Mouse (Mus musculus) kidney, embryonic 15.5 days (tissue): Measurements from ENCODE around the gene Hps6. TPM values are rescaled to one million over a fixed set of nuclear protein-coding genes. Genes with fewer than 3 reads are reported as not detected.

ENCODE experiments used
- ATAC-seq: fragments of 200-750 bp; cut with Nextera tagmentation; replicated peaks from 2 replicates; pipeline ENCODE4 v1.8.0; 2017; ENCODE audit warnings: moderate TSS enrichment; ENCODE audit not compliant: low FRiP score
- H3K27ac ChIP-seq: fragments of 300-500 bp; sonication (generic); 2 replicates; pipeline ENCODE4 v1.5.1; 2015; ENCODE audit warnings: mild to moderate bottlenecking, inconsistent platforms
- H3K27me3 ChIP-seq: fragments of 300-500 bp; sonication (generic); 2 replicates; pipeline ENCODE4 v1.6.1; 2015; ENCODE audit warnings: inconsistent platforms
- H3K36me3 ChIP-seq: fragments of 300-500 bp; sonication (generic); 2 replicates; pipeline ENCODE4 v1.6.1; 2015; ENCODE audit warnings: inconsistent platforms
- H3K4me1 ChIP-seq: fragments of 300-500 bp; sonication (generic); 2 replicates; pipeline ENCODE4 v1.6.1; 2015; ENCODE audit warnings: inconsistent platforms
- H3K4me2 ChIP-seq: fragments of 300-500 bp; sonication (generic); 2 replicates; pipeline ENCODE4 v1.6.1; 2015; ENCODE audit warnings: moderate library complexity, mild to moderate bottlenecking, inconsistent platforms
- H3K4me3 ChIP-seq: fragments of 300-500 bp; sonication (generic); replicated peaks from 2 replicates; pipeline ENCODE4 v1.5.1; 2015; ENCODE audit warnings: mild to moderate bottlenecking, inconsistent platforms
- H3K9ac ChIP-seq: fragments of 300-500 bp; sonication (generic); 2 replicates; pipeline ENCODE4 v1.6.1; 2015; ENCODE audit warnings: mild to moderate bottlenecking, inconsistent platforms
- H3K9me3 ChIP-seq: fragments of 300-500 bp; sonication (generic); replicated peaks from 2 replicates; pipeline ENCODE4 v1.6.1; 2016; ENCODE audit warnings: inconsistent platforms
- WGBS: fragments of 180-500 bp; shearing (Covaris S2); methylation state at CpG from one replicate; pipeline ENCODE4 v1.1.7; 2015; ENCODE audit warnings: mixed read lengths; 5-methylcytosine and 5-hydroxymethylcytosine counted together
- polyA plus RNA-seq: library from polyadenylated mRNA; unstranded; fragments of >200 nt; fragmentation: Nextera tagmentation; extraction: Ambion mirVana; gene quantifications from 2 replicates; pipeline ENCODE4 v1.2.1, GENCODE M21; 2015

The Hps6 gene
- polyA plus RNA-seq, 1 experiment from 2014 or later, result 8.3 TPM

DNA sequence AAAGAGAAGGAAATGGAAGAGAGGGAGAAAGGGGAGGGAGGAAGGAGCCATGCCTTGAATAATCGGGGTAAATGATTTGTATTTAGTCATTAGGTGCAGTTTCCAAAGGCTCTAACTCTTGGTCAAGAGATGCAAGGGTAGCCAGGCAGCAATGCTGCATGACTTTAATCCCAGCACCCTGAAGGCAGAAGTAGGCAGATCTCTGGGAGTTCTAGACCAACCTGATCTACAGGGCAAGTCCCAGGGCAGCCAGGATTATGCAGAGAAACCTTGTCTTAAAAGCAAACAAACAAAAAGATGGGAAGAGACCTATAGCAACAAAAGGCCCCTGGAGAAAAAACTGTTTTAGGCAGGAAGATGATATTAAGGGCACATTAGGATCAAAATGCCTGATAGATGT, 3.9 kb upstream of the Hps6 start:
- Histone ChIP-seq H3K27me3 (no peaks in the 10 kb centered on the region), H3K4me3 (no peak overlapping the region), H3K4me2 (no peak overlapping the region; the same call in 1 of the 2 replicates), H3K36me3 (peaks cover 8% of the 10 kb centered on the region), H3K4me1 (peaks cover 25% of the 10 kb centered on the region), H3K9me3 (peaks cover 5% of the 10 kb centered on the region), H3K27ac (no peak overlapping the region), H3K9ac (no peak overlapping the region)
- no peak for ATAC-seq
- WGBS, result 64% methylated on average over 1 of the region's 1 CpGs

DNA sequence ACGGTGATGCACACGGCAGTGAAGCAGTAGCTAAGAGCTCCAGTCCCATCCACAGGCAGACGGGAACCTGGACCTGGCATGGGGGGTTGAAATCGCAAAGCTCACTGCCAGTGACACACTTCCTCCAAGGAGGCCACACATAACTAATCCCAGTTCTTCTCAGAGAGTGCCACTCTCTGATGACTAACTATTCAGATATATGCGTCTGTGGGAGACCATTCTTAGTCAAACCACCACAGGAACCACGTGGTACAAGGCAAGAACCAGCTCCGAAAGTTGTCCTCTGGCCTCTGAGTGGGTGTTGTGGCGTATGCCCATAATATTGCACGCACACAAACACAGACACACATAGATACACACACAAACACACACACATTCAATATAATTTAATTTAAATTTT, 1.0 kb upstream of the Hps6 start:
- H3K9ac ChIP-seq, result no peak overlapping the region
- H3K27me3 ChIP-seq, result no peaks in the 10 kb centered on the region
- peaks cover 10% of the 10 kb centered on the region; the same call in 1 of the 2 replicates for H3K36me3 ChIP-seq
- H3K27ac ChIP-seq, result no peak overlapping the region
- no peak overlapping the region for H3K4me3 ChIP-seq
- no peaks in the 10 kb centered on the region for H3K9me3 ChIP-seq
- ATAC-seq, result no peak
- peaks cover 40% of the 10 kb centered on the region for H3K4me1 ChIP-seq
- WGBS, result 81% methylated on average over 9 of the region's 9 CpGs
- H3K4me2 ChIP-seq, result no peak overlapping the region

DNA sequence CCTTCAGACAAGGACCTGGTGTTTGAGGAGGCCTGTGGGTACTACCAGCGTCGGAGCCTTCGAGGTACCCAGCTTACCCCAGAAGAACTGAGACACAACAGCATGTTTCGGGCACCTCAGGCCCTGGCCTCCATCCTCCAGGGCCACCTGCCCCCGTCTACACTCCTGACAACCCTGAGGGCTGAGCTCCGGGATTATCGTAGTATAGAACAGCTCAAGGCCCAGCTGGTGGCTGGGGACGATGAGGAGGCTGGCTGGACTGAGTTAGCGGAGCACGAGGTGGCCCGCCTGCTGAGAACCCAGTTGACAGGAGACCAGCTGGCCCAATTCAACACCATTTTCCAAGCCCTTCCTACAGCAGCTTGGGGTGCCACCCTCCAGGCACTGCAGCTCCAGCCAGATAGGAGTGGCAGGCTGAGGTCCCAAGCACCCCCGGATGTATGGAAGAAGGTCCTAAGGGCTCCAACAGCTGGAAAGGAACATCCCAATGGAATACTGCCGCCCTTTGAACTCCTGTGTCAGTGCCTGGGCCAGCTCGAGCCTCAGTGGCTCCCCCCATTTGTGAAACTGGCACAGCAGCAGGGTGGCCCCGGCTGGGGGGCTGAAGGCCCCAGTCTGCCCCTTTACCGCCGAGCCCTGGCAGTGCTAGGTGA, 1.6 kb downstream of the Hps6 start:
- Histone ChIP-seq H3K27ac (0 out of 2 replicates have a peak overlapping the region, but pooled peaks have one; percentile 2), H3K9me3 (no peaks in the 10 kb centered on the region), H3K36me3 (peaks cover 23% of the 10 kb centered on the region), H3K4me3 (no peak overlapping the region), H3K27me3 (no peaks in the 10 kb centered on the region), H3K4me1 (peaks cover 30% of the 10 kb centered on the region), H3K9ac (no peak overlapping the region; the same call in 1 of the 2 replicates), H3K4me2 (peak overlapping the region; percentile 100)
- 78% methylated on average over 17 of the region's 17 CpGs for WGBS
- no peak for ATAC-seq

DNA sequence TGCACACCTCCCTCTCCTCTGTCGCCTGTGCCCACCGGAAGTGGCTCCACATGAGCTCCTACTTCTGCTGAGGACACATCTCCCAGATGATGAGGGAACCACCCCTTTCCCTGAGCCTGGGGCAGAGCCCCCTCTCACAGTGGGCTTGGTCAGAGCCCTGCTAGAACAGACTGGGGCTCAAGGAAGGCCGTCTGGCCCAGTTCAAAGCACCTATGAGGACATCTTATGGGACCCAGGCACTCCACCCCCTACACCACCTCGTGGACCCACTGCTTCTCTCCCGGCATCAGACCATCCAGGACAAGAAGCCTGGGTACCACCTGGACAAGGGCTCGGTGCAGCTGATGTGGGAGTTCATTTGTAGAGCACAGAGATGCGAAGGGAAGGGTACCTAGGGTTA, 2.4 kb downstream of the Hps6 start:
- no peaks in the 10 kb centered on the region for H3K27me3 ChIP-seq
- ATAC-seq, result no peak
- peaks cover 23% of the 10 kb centered on the region for H3K36me3 ChIP-seq
- no peak overlapping the region for H3K9ac ChIP-seq
- no peak overlapping the region for H3K27ac ChIP-seq
- 88% methylated on average over 7 of the region's 7 CpGs for WGBS
- H3K4me1 ChIP-seq, result peaks cover 30% of the 10 kb centered on the region
- no peak overlapping the region for H3K4me2 ChIP-seq
- H3K4me3 ChIP-seq, result no peak overlapping the region
- H3K9me3 ChIP-seq, result no peaks in the 10 kb centered on the region

GRCm38 (mm10) chr19:46014572-46015178, 11.4 kb downstream of the Hps6 start:
- Histone ChIP-seq H3K4me2 (no peak overlapping the region), H3K9ac (no peak overlapping the region), H3K36me3 (no peaks in the 10 kb centered on the region), H3K27ac (0 out of 2 replicates have a peak overlapping the region, but pooled peaks have one; percentile 9), H3K4me3 (no peak overlapping the region), H3K4me1 (no peaks in the 10 kb centered on the region; the same call in 1 of the 2 replicates), H3K9me3 (no peaks in the 10 kb centered on the region), H3K27me3 (no peaks in the 10 kb centered on the region)
- 34% methylated on average over 12 of the region's 12 CpGs for WGBS
- ATAC-seq, result peak; percentile 71; the same call in 1 of the 2 replicates

DNA sequence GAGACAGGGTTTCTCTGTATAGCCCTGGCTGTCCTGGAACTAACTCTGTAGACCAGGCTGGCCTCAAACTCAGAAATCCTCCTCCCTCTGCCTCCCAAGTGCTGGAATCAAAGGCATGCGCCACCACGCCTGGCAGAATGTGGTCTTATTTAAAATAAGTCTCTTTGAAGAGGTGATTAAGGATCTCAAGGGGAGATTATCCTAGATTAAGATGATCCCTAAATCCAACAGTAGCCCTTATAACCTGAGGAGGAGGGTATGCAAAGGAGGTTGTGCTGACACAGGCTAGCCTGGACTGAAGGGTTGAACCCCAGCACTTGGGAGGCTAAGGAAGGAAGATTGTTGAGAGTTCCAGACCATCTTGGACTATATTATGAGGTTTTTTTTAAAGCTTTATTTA, 12.7 kb downstream of the Hps6 start:
- Histone ChIP-seq H3K27ac (no peak overlapping the region), H3K4me2 (no peak overlapping the region), H3K36me3 (no peaks in the 10 kb centered on the region), H3K4me1 (no peaks in the 10 kb centered on the region; the same call in 1 of the 2 replicates), H3K9ac (no peak overlapping the region), H3K27me3 (no peaks in the 10 kb centered on the region), H3K4me3 (no peak overlapping the region), H3K9me3 (no peaks in the 10 kb centered on the region)
- WGBS, result 91% methylated on average over 2 of the region's 2 CpGs
- no peak for ATAC-seq

- H3K36me3 ChIP-seq, result peaks cover 6% of the 10 kb centered on the region; the same call in 1 of the 2 replicates
- no peak overlapping the region for H3K9ac ChIP-seq
- H3K4me1 ChIP-seq, result 0 out of 2 replicates have a peak, but pooled peaks cover 2% of the 10 kb centered on the region
- no peak overlapping the region for H3K4me2 ChIP-seq
- H3K4me3 ChIP-seq, result no peak overlapping the region
- ATAC-seq, result no peak
- H3K27ac ChIP-seq, result peak overlapping the region; percentile 16; the same call in 1 of the 2 replicates
- H3K27me3 ChIP-seq, result no peaks in the 10 kb centered on the region
- H3K9me3 ChIP-seq, result no peaks in the 10 kb centered on the region
- 81% methylated on average over 6 of the region's 6 CpGs for WGBS
Measured at GRCm38 (mm10) chr19:46024959-46025358, 21.7 kb downstream of the Hps6 start.

GRCm38 (mm10) chr19:46026567-46026966, 23.3 kb downstream of the Hps6 start:
- Histone ChIP-seq H3K27me3 (no peaks in the 10 kb centered on the region), H3K9me3 (no peaks in the 10 kb centered on the region), H3K4me2 (no peak overlapping the region), H3K9ac (no peak overlapping the region), H3K36me3 (peaks cover 21% of the 10 kb centered on the region), H3K4me3 (no peak overlapping the region), H3K27ac (no peak overlapping the region), H3K4me1 (0 out of 2 replicates have a peak, but pooled peaks cover 2% of the 10 kb centered on the region)
- no peak for ATAC-seq
- WGBS, result 46% methylated on average over 8 of the region's 8 CpGs

GRCm38 (mm10) chr19:46028747-46029320, 25.5 kb downstream of the Hps6 start:
- no peak for ATAC-seq
- no peak overlapping the region for H3K9ac ChIP-seq
- H3K4me3 ChIP-seq, result no peak overlapping the region
- no peaks in the 10 kb centered on the region for H3K27me3 ChIP-seq
- no peak overlapping the region for H3K27ac ChIP-seq
- H3K4me1 ChIP-seq, result 0 out of 2 replicates have a peak, but pooled peaks cover 2% of the 10 kb centered on the region
- H3K4me2 ChIP-seq, result no peak overlapping the region
- no peaks in the 10 kb centered on the region for H3K9me3 ChIP-seq
- peaks cover 43% of the 10 kb centered on the region for H3K36me3 ChIP-seq
- WGBS, result 78% methylated on average over 11 of the region's 11 CpGs

GRCm38 (mm10) chr19:46029652-46030051, 26.3 kb downstream of the Hps6 start:
- H3K9ac ChIP-seq, result no peak overlapping the region

GRCm38 (mm10) chr19:46030196-46030983, 27.1 kb downstream of the Hps6 start:
- no peak overlapping the region for H3K9ac ChIP-seq
- H3K36me3 ChIP-seq, result peaks cover 59% of the 10 kb centered on the region
- WGBS, result 94% methylated on average over 10 of the region's 10 CpGs
- H3K27me3 ChIP-seq, result no peaks in the 10 kb centered on the region
- H3K27ac ChIP-seq, result no peak overlapping the region
- no peak for ATAC-seq
- H3K9me3 ChIP-seq, result no peaks in the 10 kb centered on the region
- H3K4me1 ChIP-seq, result 0 out of 2 replicates have a peak, but pooled peaks cover 2% of the 10 kb centered on the region
- no peak overlapping the region for H3K4me2 ChIP-seq
- H3K4me3 ChIP-seq, result no peak overlapping the region

More at GRCm38 (mm10) chr19:46029652-46030051, 26.3 kb downstream of the Hps6 start:
- Histone ChIP-seq H3K27me3 (no peaks in the 10 kb centered on the region), H3K4me1 (0 out of 2 replicates have a peak, but pooled peaks cover 2% of the 10 kb centered on the region), H3K27ac (no peak overlapping the region), H3K4me3 (no peak overlapping the region), H3K4me2 (no peak overlapping the region), H3K36me3 (peaks cover 51% of the 10 kb centered on the region), H3K9me3 (no peaks in the 10 kb centered on the region)
- WGBS, result 88% methylated on average over 1 of the region's 1 CpGs
- ATAC-seq, result no peak
